Mouse (Mus musculus): ENCODE measurements around the gene Qtrt2.
A peak's percentile ranks its signal among the peaks of the same experiment; 100 is the strongest.

The Qtrt2 gene

GRCm38 (mm10) chr16:43922630-43923029 is 4.0 kb downstream of the Qtrt2 start:
- DNase-seq = no peak

GRCm38 (mm10) chr16:43922024-43922423 is 4.6 kb downstream of the Qtrt2 start:
- no peak for DNase-seq

GRCm38 (mm10) chr16:43918867-43919266 is 7.7 kb downstream of the Qtrt2 start:
- DNase-seq = no peak

- no peak for DNase-seq
Observed at GRCm38 (mm10) chr16:43908881-43909280, 17.7 kb downstream of the Qtrt2 start.

GRCm38 (mm10) chr16:43900571-43900970 is 26.0 kb downstream of the Qtrt2 start:
- DNase-seq = no peak

- no peak for DNase-seq
Observed at GRCm38 (mm10) chr16:43900138-43900537, 26.5 kb downstream of the Qtrt2 start.

GRCm38 (mm10) chr16:43894501-43894900 is 32.1 kb downstream of the Qtrt2 start:
- DNase-seq = no peak

- DNase-seq = no peak
Observed at GRCm38 (mm10) chr16:43890747-43891336, 35.8 kb downstream of the Qtrt2 start.

- no peak for DNase-seq
Observed at GRCm38 (mm10) chr16:43890005-43890336, 36.6 kb downstream of the Qtrt2 start.

GRCm38 (mm10) chr16:43889208-43890004 is 37.2 kb downstream of the Qtrt2 start, which contains the start of gene Ccdc191:
Ccdc191 (plus strand) TSS chr16:43889800.
- DNase-seq = peak; percentile 100

GRCm38 (mm10) chr16:43882329-43882728 is 44.3 kb downstream of the Qtrt2 start:
- DNase-seq = no peak

GRCm38 (mm10) chr16:43881636-43882035 is 45.0 kb downstream of the Qtrt2 start:
- DNase-seq = no peak

- DNase-seq = no peak
Observed at GRCm38 (mm10) chr16:43879769-43880168, 46.8 kb downstream of the Qtrt2 start.

- DNase-seq = peak; percentile 22
Observed at GRCm38 (mm10) chr16:43871419-43871818, 55.2 kb downstream of the Qtrt2 start.

GRCm38 (mm10) chr16:43869805-43870204 is 56.8 kb downstream of the Qtrt2 start:
- no peak for DNase-seq

GRCm38 (mm10) chr16:43860624-43861023 is 66.0 kb downstream of the Qtrt2 start:
- no peak for DNase-seq

- DNase-seq = no peak
Observed at GRCm38 (mm10) chr16:43858941-43859476, 67.6 kb downstream of the Qtrt2 start.

GRCm38 (mm10) chr16:43849839-43850238 is 76.8 kb downstream of the Qtrt2 start:
- DNase-seq = no peak

GRCm38 (mm10) chr16:43841236-43841635 is 85.4 kb downstream of the Qtrt2 start:
- no peak for DNase-seq

GRCm38 (mm10) chr16:43831957-43832356 is 94.7 kb downstream of the Qtrt2 start:
- DNase-seq = no peak

GRCm38 (mm10) chr16:43827492-43827891 is 99.1 kb downstream of the Qtrt2 start:
- no peak for DNase-seq

GRCm38 (mm10) chr16:43818404-43818803 is 108.2 kb downstream of the Qtrt2 start:
- DNase-seq = no peak

GRCm38 (mm10) chr16:43816321-43816720 is 110.3 kb downstream of the Qtrt2 start:
- DNase-seq = no peak

- DNase-seq = no peak
Observed at GRCm38 (mm10) chr16:43814644-43815043, 112.0 kb downstream of the Qtrt2 start.
